In genomic region chr13:96132401-96132816, GRCm38 (mm10) we compare ENCODE assay signal across 8 mouse cellular contexts. TPM values are rescaled to one million over a fixed set of nuclear protein-coding genes. Genes with fewer than 3 reads are reported as not detected.
DNase-seq lines count a peak whose midpoint lies in the region; ATAC-seq and TF ChIP-seq lines count a peak whose summit lies in the region.
"Had no signal": no experiment of that assay in that cellular context is flagged by ENCODE, and none has a peak within 500 bp of the region (broad histone marks: within the 10 kb centered on the region; RNA-seq: fewer than 3 reads in every experiment).

Gene Sv2c (minus strand): TSS chr13:96132577.

- TF ChIP-seq CTCF in thymus, adult 2 months (IDR thresholded peaks at IDR 0.05; ENCODE audit: borderline replicate concordance, control insufficient read depth, extremely low read depth, insufficient read depth, low read length, poor library complexity): no peak

- no peak within 1 kb of the TSS for H3K4me3 ChIP-seq in thymus, adult 2 months (ENCODE audit: control insufficient read depth, insufficient read depth, low read length)
- H3K4me3 ChIP-seq: erythroblast, embryonic 14.5 days had no signal

- ATAC-seq in megakaryocyte-erythroid progenitor cell, adult 5-6 weeks (replicated peaks; ENCODE audit: low FRiP score, low TSS enrichment, poor library complexity, severe bottlenecking): 0 out of 2 replicates have a peak, but pooled peaks have one; percentile 7

- no peaks in the 10 kb centered on the region for H3K4me1 ChIP-seq in thymus, adult 2 months (replicated peaks; ENCODE audit: control insufficient read depth, insufficient read depth, low read length)

- peaks cover 11% of the 10 kb centered on the region; the same call in 1 of the 2 replicates for H3K27me3 ChIP-seq in thymus, adult 2 months (ENCODE audit: control insufficient read depth, insufficient read depth, low read length)

- DNase-seq in thymus, adult 2 months: peak; percentile 1
- no peak for DNase-seq in thymus, postnatal 10 days (ENCODE audit: low spot score in 2 of 2)
- DNase-seq in cerebellum, postnatal 4 days (ENCODE audit: low spot score in 2 of 2): peak; percentile 39 to 43
- peak; percentile 13 to 47 for DNase-seq in frontal cortex, postnatal 25 days (ENCODE audit: low spot score in 2 of 2)
- DNase-seq in layer of hippocampus, adult 8-10 months (ENCODE audit: low spot score in 2 of 2): peak in 1 of 2 experiments; percentile 46
- peak; percentile 60 to 63 for DNase-seq in right cerebral cortex, postnatal 36 days (ENCODE audit: low spot score in 2 of 2)

- WGBS in thymus, adult 2 months: under 1% methylated on average over 43 of the region's 44 CpGs

- H3K27ac ChIP-seq in thymus, adult 2 months (ENCODE audit: control insufficient read depth, insufficient read depth, low read length): no peak within 1 kb of the TSS

- no peaks in the 10 kb centered on the region for H3K36me3 ChIP-seq in thymus, adult 2 months (ENCODE audit: control insufficient read depth, insufficient read depth, low read length)

- TF ChIP-seq POLR2A in thymus, adult 2 months (IDR thresholded peaks at IDR 0.05; ENCODE audit: control insufficient read depth, extremely low read depth, insufficient read depth, low read length, poor library complexity): no peak

RNA-seq across cellular contexts. Expression of gene Sv2c, which starts in this region (rescaled TPM):
- polyA plus RNA-seq in thymus, adult 2 months (2012; rRNA removed): 0.09 and 0.48 TPM in 2 replicates
- 10 to 100 TPM; 17.1 to 25.1 (median 20.1) TPM for total RNA-seq in layer of hippocampus, adult 8-10 months (2022)
- total RNA-seq in megakaryocyte-erythroid progenitor cell, adult 5-6 weeks (2014; fragmentation: Nextera tagmentation): 1.3 TPM in 1 of 2 replicates, not detected in the other
- total RNA-seq in megakaryocyte-erythroid progenitor cell, adult 5-6 weeks (2017): not detected in 2 replicates

Comparison
In these comparisons a context has a peak if more than half of its experiments do, and no peak if none do; other contexts are left out.
1. RNA of gene Sv2c (total RNA-seq): 17.1 to 25.1 TPM in layer of hippocampus, adult 8-10 months; 1.3 TPM in megakaryocyte-erythroid progenitor cell, adult 5-6 weeks; every median in the first group is over 4 times any median in the second.
2. Peak in DNase-seq in thymus, adult 2 months; RNA of the gene not detected or under 1 TPM.
3. DNase-seq: peak in cerebellum, postnatal 4 days (2 of 2), frontal cortex, postnatal 25 days (2 of 2) and right cerebral cortex, postnatal 36 days (2 of 2); none in thymus, postnatal 10 days (0 of 2).